Mouse (Mus musculus) heart, postnatal 14 days (tissue): ENCODE measurements at regions not wholly inside any gene's neighbourhood (a gene's known extent, or its start where the extent isn't known, plus 50 kb on each side); places are given as distances from the start of the nearest gene placed in this dataset.
A peak's percentile ranks its signal among the peaks of the same experiment; 100 is the strongest.

Experiments used
- DNase-seq, 2 experiments: peaks; one replicate each; pipeline ENCODE4 v3.0.0; 2021 to 2022
- intact Hi-C: fragments of 180-260 bp; cut with DNase I; formaldehyde crosslinking; loops from one replicate; pipeline ENCODE4 v1.15.1; 2025

DNA sequence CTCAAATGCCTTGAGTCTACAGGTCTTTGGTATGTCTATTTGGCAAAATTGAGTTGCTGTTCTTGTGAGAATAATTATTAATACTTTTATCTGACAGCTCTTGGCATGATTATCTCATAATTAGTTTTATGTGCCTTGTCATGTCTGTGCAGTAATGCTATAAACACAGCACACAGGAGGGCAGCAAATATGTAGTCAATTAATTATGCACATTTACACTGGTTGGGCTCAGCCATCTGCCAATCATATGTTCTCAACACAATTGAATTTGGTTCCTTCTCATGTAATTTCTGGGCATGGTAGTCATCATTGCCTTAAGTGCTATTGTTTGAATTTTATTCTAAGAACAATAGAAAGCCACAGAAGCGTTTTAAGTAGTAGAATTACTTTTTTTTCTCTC, 1650.7 kb upstream of the Tenm2 start:
- intact Hi-C loops: no loop called here
- no peak for DNase-seq

- DNase-seq: no peak
- intact Hi-C loops: no loop called here
These were observed 1626.0 kb upstream of the Tenm2 start for GRCm38 (mm10) chr11:38861622-38862345.

DNA sequence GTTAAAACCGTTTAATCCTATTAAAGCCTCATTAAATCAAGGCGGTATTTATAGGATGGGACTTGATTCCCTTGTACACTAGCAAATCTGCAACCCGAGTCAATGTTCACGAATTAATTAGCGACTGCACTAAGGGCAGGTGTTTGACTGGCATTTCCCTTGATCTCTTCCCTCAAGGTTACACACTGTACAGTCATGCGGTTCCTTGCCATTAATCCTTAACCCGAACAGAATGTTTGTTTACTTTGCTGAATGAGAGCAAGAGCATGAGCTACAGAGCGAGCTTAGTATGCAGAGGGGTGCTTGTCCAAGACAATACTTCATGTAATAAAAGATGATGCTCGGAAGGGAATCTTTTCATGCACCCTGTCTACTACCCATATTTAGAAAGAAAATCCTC, 1620.9 kb upstream of the Tenm2 start:
- intact Hi-C loops: no loop called here
- no peak for DNase-seq

DNA sequence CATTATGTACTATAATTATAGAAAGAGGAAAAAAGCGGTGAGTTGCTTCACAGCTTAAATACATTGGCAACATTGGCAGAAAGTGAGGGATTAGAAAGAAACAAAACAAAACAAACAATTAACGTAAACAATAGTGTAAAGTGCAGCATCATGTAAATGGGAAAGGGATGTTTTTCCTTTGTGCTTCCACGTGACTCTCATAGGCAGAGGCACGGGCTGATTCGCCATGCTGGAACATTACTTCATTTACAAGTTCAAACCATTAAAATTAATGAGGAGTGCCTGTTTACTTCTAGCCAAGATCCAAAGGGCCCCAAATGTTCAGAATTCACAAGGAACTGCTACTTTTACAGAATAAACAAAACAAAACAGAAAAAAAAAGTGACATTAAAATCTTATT, 1593.4 kb upstream of the Tenm2 start:
- DNase-seq: no peak
- intact Hi-C loops: no loop called here

DNA sequence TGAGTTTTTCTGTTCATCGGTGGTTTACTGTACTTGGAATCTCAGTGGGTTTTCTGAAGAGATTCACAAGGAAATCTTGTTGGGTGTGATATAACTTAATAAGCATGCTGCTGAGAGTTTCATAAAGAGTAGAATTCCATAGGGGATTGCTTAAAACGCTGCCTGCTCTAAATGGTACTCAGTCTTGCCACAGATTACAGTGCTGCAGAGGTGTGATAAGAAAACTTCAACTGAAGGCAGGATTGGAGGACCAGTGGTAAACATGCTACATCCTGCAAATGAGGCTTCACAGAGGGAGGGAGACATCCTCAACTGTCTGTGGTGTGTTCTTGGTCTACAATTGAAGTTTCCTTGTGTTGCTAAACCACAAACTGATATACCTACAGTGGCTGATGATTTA, 1592.6 kb upstream of the Tenm2 start:
- intact Hi-C loops: no loop called here
- DNase-seq: no peak

DNA sequence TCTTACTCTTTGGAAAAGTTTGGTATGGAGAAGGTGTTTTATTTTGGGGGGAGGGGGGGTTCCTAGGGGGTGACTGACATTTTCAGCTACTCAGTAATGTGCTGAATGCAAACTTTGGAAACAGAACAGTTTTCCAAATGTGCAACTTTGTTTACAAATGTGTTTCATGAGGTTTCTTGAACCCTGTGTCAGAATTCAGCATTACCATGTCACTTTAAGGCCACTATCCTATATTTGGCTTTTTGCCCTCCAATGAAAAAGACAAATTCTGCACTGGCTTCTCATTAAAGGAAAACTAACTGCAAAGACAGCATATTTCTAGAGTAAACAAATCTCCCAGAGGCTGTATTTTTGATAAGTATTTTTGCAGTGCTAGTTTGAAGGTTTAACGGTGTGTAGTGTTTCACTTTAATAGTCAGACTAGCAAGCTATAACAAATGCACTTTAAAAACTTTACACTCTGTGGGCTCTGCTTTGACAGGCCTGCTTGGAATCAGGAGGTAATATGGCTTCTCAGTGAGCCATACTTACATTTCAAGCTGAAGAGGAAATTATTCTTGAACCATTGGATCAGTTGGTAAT, 1589.5 kb upstream of the Tenm2 start:
- DNase-seq: no peak
- intact Hi-C loops: no loop called here

- DNase-seq: no peak
- intact Hi-C loops: no loop called here
These were observed 1582.4 kb upstream of the Tenm2 start for GRCm38 (mm10) chr11:38818141-38818540.

DNA sequence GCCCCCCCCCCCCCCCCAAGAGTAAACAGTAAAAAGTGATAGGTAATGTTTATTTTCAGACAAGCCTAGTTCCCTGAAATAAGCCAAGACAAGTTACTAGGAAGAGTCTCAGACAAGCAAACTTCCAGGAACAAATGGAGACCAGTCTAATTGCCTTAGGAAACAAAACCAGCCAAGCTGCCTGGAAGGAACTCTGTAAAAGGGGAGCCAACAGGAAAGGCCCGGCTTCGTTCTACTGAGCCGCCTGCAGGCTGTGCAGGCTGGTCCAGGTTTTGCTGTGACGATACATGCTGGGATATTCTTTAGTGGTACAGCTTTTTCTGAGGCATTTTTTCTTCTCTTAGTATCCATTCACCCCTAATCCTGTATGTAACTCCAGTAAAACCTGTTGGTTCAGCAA, 1547.8 kb upstream of the Tenm2 start:
- DNase-seq: no peak
- intact Hi-C loops: no loop called here

DNA sequence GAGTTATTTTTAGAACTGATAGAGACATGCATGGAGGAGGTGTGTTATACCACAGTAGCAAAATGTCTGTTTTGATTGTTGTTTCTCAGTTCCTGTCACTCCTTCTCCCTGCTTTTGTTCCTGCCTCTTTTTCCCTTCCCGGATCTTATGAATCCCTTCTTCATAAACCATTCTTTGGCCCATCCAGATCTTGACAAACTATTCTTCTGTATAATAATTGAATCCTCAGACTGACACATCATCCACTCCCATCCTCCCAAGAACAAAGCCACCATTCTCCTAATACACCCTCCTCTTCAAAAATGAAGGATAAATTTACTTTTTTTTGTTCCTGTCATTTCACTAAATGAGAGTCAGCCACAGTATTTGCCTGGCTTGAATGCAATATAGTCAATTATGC, 1543.8 kb upstream of the Tenm2 start:
- DNase-seq: no peak
- intact Hi-C loops: no loop called here

DNA sequence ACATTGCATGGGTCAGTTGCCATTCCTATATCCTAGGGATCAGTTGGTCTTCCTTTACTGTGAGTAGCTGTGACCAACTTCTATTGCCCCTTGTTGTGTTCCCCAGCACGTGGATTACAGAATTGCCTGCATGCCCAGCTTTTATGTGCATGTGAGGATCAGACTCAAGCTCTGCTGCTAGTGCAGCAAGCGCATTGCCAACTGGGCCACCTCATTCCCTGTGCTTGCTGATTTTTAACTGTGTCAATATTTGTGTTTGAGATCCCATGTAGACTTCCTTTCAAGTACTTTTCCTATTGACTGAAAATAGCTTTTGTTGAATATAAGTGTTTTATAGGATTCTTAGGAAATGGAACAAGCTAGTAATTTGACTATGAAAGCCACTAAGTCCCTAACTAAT, 1526.5 kb upstream of the Tenm2 start:
- intact Hi-C loops: no loop called here
- no peak for DNase-seq

- intact Hi-C loops: no loop called here
- DNase-seq: peak in 1 of 2 experiments; percentile 16
These were observed 1511.8 kb upstream of the Tenm2 start for GRCm38 (mm10) chr11:38747549-38747948.

- intact Hi-C loops: no loop called here
- DNase-seq: no peak
These were observed 1493.3 kb upstream of the Tenm2 start for GRCm38 (mm10) chr11:38729101-38729500.

- intact Hi-C loops: no loop called here
- DNase-seq: no peak
These were observed 1479.9 kb upstream of the Tenm2 start for GRCm38 (mm10) chr11:38715697-38716096.

GRCm38 (mm10) chr11:38681264-38681663, 1445.5 kb upstream of the Tenm2 start:
- DNase-seq: no peak
- intact Hi-C loops: no loop called here

DNA sequence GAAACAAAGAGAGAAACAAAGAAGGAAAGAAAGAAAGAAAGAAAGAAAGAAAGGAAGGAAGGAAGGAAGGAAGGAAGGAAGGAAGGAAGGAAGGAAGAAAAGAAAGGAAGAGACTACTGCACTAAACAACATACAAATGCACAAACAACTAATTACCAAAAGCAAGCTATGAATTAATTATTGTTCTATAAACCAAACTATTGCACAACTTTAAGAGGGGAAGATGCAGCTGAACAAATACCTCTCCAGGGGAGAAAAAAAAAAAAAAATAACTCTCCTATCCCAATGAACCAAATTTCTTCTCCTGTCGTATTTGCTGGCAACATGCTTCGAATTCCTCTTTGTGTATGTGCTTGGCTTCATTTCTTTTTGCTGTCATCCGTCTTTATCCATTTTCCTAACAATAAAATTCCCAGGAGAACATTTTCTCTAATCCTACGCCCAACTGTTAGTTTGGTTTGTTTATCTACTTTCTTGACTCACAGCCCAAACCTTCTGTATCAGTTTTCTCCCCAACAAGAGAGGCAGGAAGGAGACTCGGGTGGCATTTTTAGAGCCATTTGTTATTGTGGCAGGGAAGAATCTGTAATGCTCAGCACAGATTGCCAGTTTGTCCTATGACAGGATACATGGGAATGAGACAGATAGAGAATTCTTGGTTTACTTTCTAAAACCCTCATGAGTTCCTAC, 1437.7 kb upstream of the Tenm2 start:
- intact Hi-C loops: loop anchor here (2.0 kb wide), 1 partner anchor 61 kb away; no protein-coding TSS in a partner anchor
- DNase-seq: no peak
